Comparison of ENCODE assay signal across 14 mouse cellular contexts in genomic region chr7:110990356-110991220, GRCm38 (mm10). TPM values are rescaled to one million over a fixed set of nuclear protein-coding genes. Genes with fewer than 3 reads are reported as not detected.
DNase-seq lines count a peak whose midpoint lies in the region; ATAC-seq and TF ChIP-seq lines count a peak whose summit lies in the region.
"Had no signal": no experiment of that assay in that cellular context is flagged by ENCODE, and none has a peak within 500 bp of the region (broad histone marks: within the 10 kb centered on the region; RNA-seq: fewer than 3 reads in every experiment).

No protein-coding gene starts in this region.

- no peak for TF ChIP-seq POLR2A in kidney, adult 2 months (IDR thresholded peaks at IDR 0.05; ENCODE audit: low read depth, low read length)

- no peaks in the 10 kb centered on the region for H3K4me1 ChIP-seq in midbrain, embryonic 11.5 days (ENCODE audit: control insufficient read depth, insufficient read depth, low read length)
- H3K4me1 ChIP-seq in midbrain, embryonic 16.5 days (ENCODE audit: control insufficient read depth, insufficient read depth, low read length): no peaks in the 10 kb centered on the region
- peaks cover 25% of the 10 kb centered on the region for H3K4me1 ChIP-seq in kidney, adult 2 months (ENCODE audit: control insufficient read depth, insufficient read depth, low read length)
- H3K4me1 ChIP-seq in liver, embryonic 12.5 days: peaks cover 29% of the 10 kb centered on the region

- DNase-seq in midbrain, embryonic 11.5 days (ENCODE audit: low spot score, missing footprints): peak; percentile 45
- DNase-seq in kidney, adult 2 months: peak; percentile 78
- DNase-seq in retina, postnatal 1 day: no peak
- DNase-seq in cerebellum, postnatal 10 days: no peak
- DNase-seq: cerebellum, adult 9-11 months; layer of hippocampus, postnatal 36 days; right cerebral cortex, postnatal 25 days had no signal

- H3K4me3 ChIP-seq in midbrain, embryonic 11.5 days (ENCODE audit: low read depth, low read length): no peak overlapping the region
- no peak overlapping the region for H3K4me3 ChIP-seq in midbrain, embryonic 16.5 days (ENCODE audit: low read depth, low read length)
- H3K4me3 ChIP-seq in kidney, adult 2 months (ENCODE audit: insufficient read depth, low read depth, low read length): no peak overlapping the region
- H3K4me3 ChIP-seq in liver, embryonic 12.5 days: no peak overlapping the region
- H3K4me3 ChIP-seq: embryonic facial prominence, embryonic 13.5 days; forebrain, embryonic 10.5 days; limb, embryonic 13.5 days had no signal

- H3K9me3 ChIP-seq in midbrain, embryonic 11.5 days (ENCODE audit: control insufficient read depth, low read length): no peaks in the 10 kb centered on the region
- no peaks in the 10 kb centered on the region for H3K9me3 ChIP-seq in midbrain, embryonic 16.5 days (replicated peaks; ENCODE audit: control insufficient read depth, low read length, poor library complexity, severe bottlenecking)
- no peaks in the 10 kb centered on the region for H3K9me3 ChIP-seq in liver, embryonic 12.5 days (replicated peaks)
- H3K9me3 ChIP-seq: embryonic facial prominence, embryonic 13.5 days; forebrain, embryonic 10.5 days; limb, embryonic 13.5 days had no signal

- H3K27me3 ChIP-seq in midbrain, embryonic 11.5 days (ENCODE audit: control insufficient read depth, insufficient read depth, low read length): no peaks in the 10 kb centered on the region
- no peaks in the 10 kb centered on the region for H3K27me3 ChIP-seq in midbrain, embryonic 16.5 days (ENCODE audit: control insufficient read depth, insufficient read depth, low read depth, low read length)
- no peaks in the 10 kb centered on the region for H3K27me3 ChIP-seq in kidney, adult 2 months (replicated peaks; ENCODE audit: control insufficient read depth, insufficient read depth, low read length)
- no peaks in the 10 kb centered on the region for H3K27me3 ChIP-seq in liver, embryonic 12.5 days (replicated peaks)
- H3K27me3 ChIP-seq: embryonic facial prominence, embryonic 13.5 days; limb, embryonic 13.5 days had no signal

- no peak overlapping the region for H3K9ac ChIP-seq in midbrain, embryonic 11.5 days (ENCODE audit: low read length)
- H3K9ac ChIP-seq in midbrain, embryonic 16.5 days (ENCODE audit: low read depth, low read length): no peak overlapping the region
- H3K9ac ChIP-seq in liver, embryonic 12.5 days: 0 out of 2 replicates have a peak overlapping the region, but pooled peaks have one; percentile 23
- H3K9ac ChIP-seq: embryonic facial prominence, embryonic 13.5 days; limb, embryonic 13.5 days had no signal

- no peak for TF ChIP-seq CTCF in kidney, adult 2 months (conservative IDR thresholded peaks at IDR 0.05; ENCODE audit: insufficient read depth, insufficient read length, low read depth, low read length)

- no peak overlapping the region for H3K4me2 ChIP-seq in midbrain, embryonic 11.5 days
- no peak overlapping the region for H3K4me2 ChIP-seq in midbrain, embryonic 16.5 days (ENCODE audit: low read length)
- H3K4me2 ChIP-seq in liver, embryonic 12.5 days: no peak overlapping the region
- H3K4me2 ChIP-seq: embryonic facial prominence, embryonic 13.5 days; limb, embryonic 13.5 days had no signal

- no peak overlapping the region for H3K27ac ChIP-seq in midbrain, embryonic 11.5 days (ENCODE audit: low read depth, low read length)
- H3K27ac ChIP-seq in midbrain, embryonic 16.5 days (ENCODE audit: low read length): no peak overlapping the region
- peak overlapping the region; percentile 78 for H3K27ac ChIP-seq in kidney, adult 2 months (ENCODE audit: insufficient read depth, low read depth, low read length)
- peak overlapping the region; percentile 26; the same call in 1 of the 2 replicates for H3K27ac ChIP-seq in liver, embryonic 12.5 days
- H3K27ac ChIP-seq: embryonic facial prominence, embryonic 13.5 days; forebrain, embryonic 10.5 days; limb, embryonic 13.5 days had no signal

- ATAC-seq in midbrain, embryonic 11.5 days (ENCODE audit: low FRiP score): no peak
- no peak for ATAC-seq in midbrain, embryonic 16.5 days
- no peak for ATAC-seq in liver, embryonic 12.5 days
- ATAC-seq in inflammation-experienced regulatory T-cells, adult 6 months: no peak
- ATAC-seq: lung, postnatal 0 days had no signal

- 62% methylated on average over 5 of the region's 5 CpGs for WGBS in midbrain, embryonic 11.5 days
- WGBS in midbrain, embryonic 16.5 days: 63% methylated on average over 5 of the region's 5 CpGs
- WGBS in kidney, adult 2 months: 48% methylated on average over 5 of the region's 5 CpGs
- 39% methylated on average over 5 of the region's 5 CpGs for WGBS in liver, embryonic 12.5 days (ENCODE audit: insufficient replicate concordance)

- H3K36me3 ChIP-seq in midbrain, embryonic 11.5 days (ENCODE audit: control insufficient read depth, insufficient read depth, low read length): no peaks in the 10 kb centered on the region
- H3K36me3 ChIP-seq in midbrain, embryonic 16.5 days (ENCODE audit: control insufficient read depth, insufficient read depth, low read length): no peaks in the 10 kb centered on the region
- H3K36me3 ChIP-seq in kidney, adult 2 months (ENCODE audit: control insufficient read depth, insufficient read depth, low read length): no peaks in the 10 kb centered on the region
- H3K36me3 ChIP-seq in liver, embryonic 12.5 days: no peaks in the 10 kb centered on the region
- H3K36me3 ChIP-seq: embryonic facial prominence, embryonic 13.5 days; forebrain, embryonic 10.5 days; limb, embryonic 13.5 days had no signal

RNA-seq across cellular contexts. Expression of gene Mrvi1, which starts 8.3 kb away (rescaled TPM):
- 1.9 and 2.2 TPM in 2 replicates for polyA plus RNA-seq in midbrain, embryonic 11.5 days (2014; fragmentation: Nextera tagmentation; extraction: Ambion mirVana)
- 0.77 and 1.3 TPM in 2 replicates for polyA plus RNA-seq in midbrain, embryonic 16.5 days (2015; fragmentation: Nextera tagmentation; extraction: Ambion mirVana)
- 9.7 and 12.6 TPM in 2 replicates for polyA plus RNA-seq in kidney, adult 2 months (2012; rRNA removed)
- polyA plus RNA-seq in liver, embryonic 12.5 days (2016; fragmentation: Nextera tagmentation; extraction: Ambion mirVana): 14.7 and 14.9 TPM in 2 replicates
- polyA plus RNA-seq in inflammation-experienced regulatory T-cells, adult 6 months (2017; shearing (Covaris generic)): under 1 TPM in 2 of 3 experiments, not detected in 1; 0.46 to 0.87 TPM

RNA-seq across cellular contexts. Expression of gene Ctr9, which starts 38.2 kb away (rescaled TPM):
- 84.2 and 92.4 TPM in 2 replicates for polyA plus RNA-seq in midbrain, embryonic 11.5 days (2014; fragmentation: Nextera tagmentation; extraction: Ambion mirVana)
- polyA plus RNA-seq in midbrain, embryonic 16.5 days (2015; fragmentation: Nextera tagmentation; extraction: Ambion mirVana): 81.8 and 89.3 TPM in 2 replicates
- polyA plus RNA-seq in kidney, adult 2 months (2012; rRNA removed): 11.5 and 12.7 TPM in 2 replicates
- 40.3 and 40.5 TPM in 2 replicates for polyA plus RNA-seq in liver, embryonic 12.5 days (2016; fragmentation: Nextera tagmentation; extraction: Ambion mirVana)
- 10 to 100 TPM; 37.7 to 42.2 (median 40.0) TPM for polyA plus RNA-seq in inflammation-experienced regulatory T-cells, adult 6 months (2017; shearing (Covaris generic))

Comparison
In these comparisons a context has a peak if more than half of its experiments do, and no peak if none do; other contexts are left out.
1. DNase-seq: peak in midbrain, embryonic 11.5 days (single experiment) and kidney, adult 2 months (single experiment); none in retina, postnatal 1 day (single experiment) and cerebellum, postnatal 10 days (0 of 2).
2. H3K27ac ChIP-seq: peak in kidney, adult 2 months (single experiment) and liver, embryonic 12.5 days (single experiment); none in midbrain, embryonic 11.5 days (single experiment) and midbrain, embryonic 16.5 days (single experiment).